Mouse (Mus musculus): ENCODE measurements around the gene Sec22c.

Gene Sec22c

DNA sequence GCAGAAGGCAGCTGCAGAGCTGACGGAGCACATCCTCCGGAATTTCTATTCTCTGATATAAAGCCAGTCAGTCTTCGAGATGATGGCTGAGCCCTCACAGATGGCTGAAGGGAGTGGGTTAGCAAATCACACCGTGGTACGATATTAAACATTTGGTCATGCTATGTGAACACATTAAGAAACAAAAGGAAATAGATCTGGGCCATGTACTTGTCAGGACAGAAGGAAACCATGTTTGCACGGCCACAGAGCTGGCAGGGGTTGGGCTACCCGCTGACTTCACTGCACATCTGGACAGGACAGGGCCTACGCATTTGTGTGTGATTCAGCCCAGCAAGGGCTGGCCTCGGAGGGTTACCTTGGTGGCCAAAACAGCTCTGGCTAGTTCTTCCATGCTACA, 8.7 kb downstream of the Sec22c start:
- intact Hi-C loops (cut with DNase I) = no loop called here

DNA sequence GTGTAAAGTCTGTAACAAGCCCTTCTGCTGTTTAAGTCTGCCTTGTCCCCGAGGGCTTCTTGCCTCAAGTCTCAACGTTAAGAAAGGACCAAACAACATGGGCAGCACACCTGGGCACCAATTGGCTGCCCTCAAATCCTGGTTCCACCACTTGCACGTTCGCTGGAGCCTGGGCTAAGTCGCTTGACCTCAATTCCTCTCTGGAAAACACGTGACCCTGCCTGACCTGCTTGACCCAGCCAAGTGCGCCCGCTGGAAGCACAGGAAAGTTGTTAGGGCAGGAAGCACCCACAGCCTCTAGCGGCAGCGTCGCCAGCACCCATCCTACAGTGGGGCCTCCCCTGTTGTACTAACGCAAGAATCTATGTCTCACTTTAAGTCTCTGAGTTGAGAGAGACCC, 10.6 kb downstream of the Sec22c start:
- intact Hi-C loops (cut with DNase I) = no loop called here

DNA sequence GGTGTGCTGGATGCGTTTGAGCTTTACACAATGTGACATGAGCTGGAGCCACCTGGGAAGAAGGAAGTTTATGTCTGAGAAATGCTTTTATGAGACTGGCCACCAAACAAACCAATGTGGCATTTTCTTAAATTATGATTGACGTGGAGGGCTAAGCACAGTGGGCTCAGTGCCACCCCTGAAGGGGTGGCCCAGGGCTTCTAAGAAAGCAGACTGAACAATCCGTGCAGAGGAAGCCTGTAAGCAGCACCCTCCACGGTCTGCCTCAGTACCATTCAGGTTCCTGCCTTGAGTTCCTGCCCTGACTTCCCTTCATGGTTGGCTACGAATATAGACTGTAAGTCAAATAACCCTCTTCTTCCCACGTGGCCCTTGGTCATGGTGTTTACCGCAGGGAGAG, 14.6 kb downstream of the Sec22c start:
- intact Hi-C loops (cut with DNase I) = no loop called here

DNA sequence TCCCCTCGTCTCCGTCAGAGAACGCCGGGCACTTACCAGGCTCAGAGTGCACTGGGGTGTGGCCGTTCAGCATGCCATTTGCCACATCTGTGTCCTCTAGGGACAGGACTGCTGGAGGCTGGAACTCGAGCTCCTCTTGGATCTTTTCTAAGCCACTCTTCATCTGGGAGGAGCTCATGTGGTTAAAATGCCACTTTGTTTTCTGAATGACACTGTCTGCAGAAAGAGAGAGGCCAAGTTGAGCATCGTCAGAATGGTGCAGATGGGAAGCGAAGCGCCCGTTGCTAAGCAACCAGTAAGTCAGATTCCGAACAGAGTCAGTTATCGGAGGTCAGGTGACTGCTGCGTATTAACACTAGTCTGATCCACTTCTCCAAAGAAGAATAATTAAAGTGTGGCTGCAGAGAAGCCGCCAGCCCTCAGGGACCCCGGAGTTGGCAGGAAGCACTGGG, 15.1 kb downstream of the Sec22c start:
- intact Hi-C loops (cut with DNase I) = no loop called here

DNA sequence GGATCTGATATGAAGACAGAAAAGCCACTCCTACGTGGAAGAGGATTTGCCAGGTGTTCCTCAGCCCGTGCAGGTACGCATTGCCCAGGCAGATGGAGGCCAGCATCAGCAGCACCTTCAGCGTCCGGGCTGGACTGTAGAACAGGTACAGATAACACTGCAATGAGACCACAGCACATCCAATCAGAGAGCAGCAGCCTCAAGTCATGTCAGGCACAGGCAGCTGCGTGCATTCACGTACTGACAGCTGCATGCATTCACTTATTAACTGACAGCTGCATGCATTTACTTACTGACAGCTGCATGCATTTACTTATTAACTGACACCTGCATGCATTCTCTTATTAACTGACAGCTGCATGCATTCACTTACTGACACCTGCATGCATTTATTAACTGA, 20.6 kb downstream of the Sec22c start:
- intact Hi-C loops (cut with DNase I) = no loop called here

DNA sequence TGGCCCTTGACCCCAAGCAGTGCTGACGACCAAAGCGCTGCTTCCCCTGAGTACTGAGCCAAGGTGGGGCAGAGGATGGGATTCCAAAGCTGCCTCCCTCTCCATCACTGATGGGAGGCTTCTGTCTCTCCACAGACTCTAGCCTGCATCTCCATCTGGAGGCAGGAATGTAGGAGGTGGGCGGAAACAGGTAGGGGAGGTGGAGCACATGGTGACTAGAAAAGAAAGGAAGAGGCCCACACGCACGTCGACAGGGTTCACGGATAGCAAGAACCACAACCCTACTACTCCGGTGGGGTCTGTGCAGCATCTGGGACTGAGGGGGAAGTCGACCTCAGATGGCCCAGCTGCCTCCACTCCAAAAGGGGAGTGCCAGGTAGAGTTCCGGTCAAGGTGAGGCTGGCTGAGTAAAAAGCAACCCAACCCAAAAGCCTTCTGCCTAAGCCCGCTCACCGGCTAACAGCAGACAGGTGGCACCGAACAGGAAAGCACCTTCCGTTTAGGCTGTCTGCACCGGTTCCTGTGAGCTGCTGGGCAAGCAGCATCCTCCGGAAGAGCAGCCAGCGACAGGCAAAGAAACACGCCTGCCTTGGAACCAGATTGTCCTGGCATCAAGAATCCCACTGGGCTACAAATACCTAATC, 23.1 kb downstream of the Sec22c start:
- intact Hi-C loops (cut with DNase I) = no loop called here

DNA sequence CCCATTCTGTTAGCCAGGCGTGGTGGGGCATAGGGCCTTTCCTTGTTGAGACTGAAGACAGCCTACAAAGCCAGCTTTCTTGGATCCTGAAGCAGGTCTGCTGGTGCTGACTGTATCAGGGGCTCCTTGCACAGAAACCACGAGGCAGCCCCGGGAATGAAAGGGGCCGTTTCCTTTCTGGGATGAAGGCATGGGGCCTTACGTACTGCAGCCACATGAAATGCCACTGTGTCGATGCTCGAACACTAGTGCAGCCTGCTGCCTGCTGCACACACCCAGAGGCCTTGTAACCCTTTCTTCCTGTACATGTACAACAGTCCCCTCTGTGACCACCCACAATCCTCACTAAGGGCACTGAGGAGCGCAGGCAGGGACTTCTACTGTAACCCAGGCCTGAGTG, 24.1 kb downstream of the Sec22c start:
- intact Hi-C loops (cut with DNase I) = no loop called here

DNA sequence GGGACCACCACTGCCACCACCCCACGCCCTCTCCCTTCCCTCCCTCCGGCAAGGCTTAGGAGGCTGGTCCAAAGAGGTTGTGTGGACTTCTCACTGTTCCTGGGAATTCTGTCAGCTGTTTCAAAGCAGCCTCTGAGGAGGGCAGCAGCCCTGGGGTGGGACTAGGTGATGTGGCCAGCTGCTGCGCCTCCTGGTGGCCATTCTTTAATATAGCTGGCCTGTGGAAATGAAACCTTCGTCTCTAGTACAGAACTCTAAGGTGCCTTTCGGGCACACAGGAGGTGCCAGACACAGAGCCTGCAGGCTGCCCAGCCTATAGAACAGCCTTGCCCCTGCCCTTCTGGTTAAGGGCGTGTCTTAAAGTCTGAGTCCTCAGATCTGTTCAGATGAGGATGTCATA, 25.7 kb downstream of the Sec22c start:
- intact Hi-C loops (cut with DNase I) = no loop called here

DNA sequence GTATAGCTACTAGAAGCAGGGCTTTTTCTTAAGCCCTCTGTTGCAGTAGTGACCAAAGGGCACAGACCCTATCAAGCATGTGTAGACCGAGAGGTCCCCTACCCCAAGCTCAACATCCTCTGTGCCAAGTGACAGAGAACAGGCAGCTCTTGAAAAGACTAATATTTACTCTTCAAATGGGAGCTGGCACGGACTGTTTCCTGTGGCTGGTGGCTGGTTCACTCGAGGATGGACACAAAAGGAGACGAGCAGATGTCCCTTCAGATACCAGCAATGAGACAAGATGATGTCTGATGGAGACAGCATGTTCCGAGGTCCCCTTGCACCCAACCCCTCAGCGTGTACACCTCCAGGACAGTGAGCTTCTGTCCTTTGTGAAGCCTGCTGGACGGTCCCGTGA, 27.8 kb downstream of the Sec22c start:
- intact Hi-C loops (cut with DNase I) = no loop called here

DNA sequence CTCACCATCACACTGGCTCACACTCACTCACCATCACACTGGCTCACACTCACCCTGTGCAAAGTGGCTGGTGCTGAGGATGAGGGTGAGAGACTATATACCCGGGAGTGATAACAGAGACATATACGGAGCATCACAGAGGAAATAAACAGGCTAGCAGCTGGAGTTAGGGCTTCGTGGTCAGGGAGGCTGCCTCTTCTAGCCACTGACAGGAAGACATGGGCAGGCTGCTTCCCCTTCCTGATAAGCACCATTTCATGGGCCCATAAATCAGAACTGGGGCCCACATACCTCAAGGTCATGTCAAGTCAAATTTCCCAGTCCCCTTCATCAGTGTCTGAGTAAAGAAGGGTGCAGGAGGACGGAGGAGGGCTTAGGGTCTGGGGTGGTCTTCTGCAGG, 28.2 kb downstream of the Sec22c start:
- intact Hi-C loops (cut with DNase I) = no loop called here

DNA sequence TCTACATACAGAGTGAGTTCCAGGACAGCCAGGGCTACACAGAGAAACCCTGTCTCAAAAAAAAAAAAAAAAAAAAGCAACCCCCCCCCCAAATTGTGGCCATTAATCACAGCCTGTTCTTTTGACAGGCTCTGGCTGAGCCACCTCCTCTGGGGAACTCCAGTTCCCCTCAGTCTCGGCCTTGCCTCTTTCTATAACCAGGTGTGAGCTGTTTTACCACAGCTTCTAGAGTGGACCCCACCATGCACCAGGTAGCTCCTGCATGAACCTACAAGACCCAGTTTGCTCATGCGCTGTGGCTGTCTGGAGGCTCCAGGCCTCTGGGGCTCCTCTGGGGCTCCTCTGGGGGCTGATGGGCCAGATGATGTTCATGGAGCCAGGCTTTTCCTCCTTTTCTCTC, 29.7 kb downstream of the Sec22c start:
- intact Hi-C loops (cut with DNase I) = no loop called here

DNA sequence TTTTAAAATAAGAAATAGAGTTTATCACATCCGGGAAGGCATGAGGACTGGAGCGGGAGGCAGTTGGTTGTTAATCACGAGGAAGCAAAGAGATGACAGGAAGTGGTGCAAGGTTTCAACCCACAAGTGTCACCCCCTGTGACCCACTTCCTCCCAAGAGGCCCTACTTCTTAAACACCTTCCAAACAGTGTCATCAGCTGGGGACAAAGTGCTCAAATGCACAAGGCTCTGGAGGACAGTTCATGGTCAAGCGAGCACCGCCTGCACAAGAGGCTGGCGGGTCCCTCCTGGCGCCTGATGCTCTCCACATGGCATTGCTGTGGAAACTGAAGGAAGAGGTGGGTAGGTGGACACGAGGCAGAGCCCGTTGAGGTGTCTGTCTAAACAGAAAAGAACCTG, 30.3 kb downstream of the Sec22c start:
- intact Hi-C loops (cut with DNase I) = no loop called here

DNA sequence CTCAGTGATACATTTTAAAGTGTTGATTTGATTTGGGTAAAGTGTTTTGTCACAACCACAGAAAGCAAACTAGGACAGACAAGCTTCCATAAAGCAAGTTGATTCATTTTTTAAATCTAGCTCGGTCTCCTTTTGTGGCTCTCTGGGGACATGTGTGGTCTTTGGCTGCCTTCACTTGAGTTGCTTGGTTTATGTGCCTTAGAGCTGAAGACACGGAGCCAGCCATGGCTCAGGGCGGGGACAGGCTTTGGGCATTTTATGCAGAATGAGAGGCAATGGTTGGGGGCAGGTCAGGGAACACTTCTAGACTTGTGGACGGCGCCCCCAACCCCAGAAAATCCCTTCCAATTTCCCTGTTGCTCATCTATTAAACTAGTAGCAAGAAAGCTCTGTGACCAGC, 31.6 kb downstream of the Sec22c start:
- intact Hi-C loops (cut with DNase I) = loop anchor here (5.0 kb wide), 1 partner anchor 196 kb away; no protein-coding TSS in a partner anchor

DNA sequence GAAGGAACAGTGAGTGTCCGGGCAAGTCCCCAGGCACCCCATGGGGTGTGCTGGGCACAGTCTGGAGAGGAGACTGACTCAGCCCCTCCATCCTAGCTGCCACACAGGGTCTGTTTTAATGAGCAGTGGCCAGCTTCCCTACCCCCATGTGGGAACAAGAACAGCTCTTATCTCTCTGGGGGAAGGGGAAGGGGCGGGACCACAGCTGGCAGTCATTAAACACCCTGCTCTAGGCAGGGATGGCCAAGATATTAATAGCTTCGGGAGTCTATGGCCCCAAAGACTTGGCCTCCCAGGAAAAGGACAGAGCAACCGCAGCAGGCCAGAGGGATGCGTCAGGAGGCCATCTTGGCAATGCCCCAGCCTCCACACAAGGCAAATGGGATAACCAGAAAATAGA, 33.0 kb downstream of the Sec22c start:
- intact Hi-C loops (cut with DNase I) = loop anchor here (5.0 kb wide), 1 partner anchor 195 kb away; no protein-coding TSS in a partner anchor

DNA sequence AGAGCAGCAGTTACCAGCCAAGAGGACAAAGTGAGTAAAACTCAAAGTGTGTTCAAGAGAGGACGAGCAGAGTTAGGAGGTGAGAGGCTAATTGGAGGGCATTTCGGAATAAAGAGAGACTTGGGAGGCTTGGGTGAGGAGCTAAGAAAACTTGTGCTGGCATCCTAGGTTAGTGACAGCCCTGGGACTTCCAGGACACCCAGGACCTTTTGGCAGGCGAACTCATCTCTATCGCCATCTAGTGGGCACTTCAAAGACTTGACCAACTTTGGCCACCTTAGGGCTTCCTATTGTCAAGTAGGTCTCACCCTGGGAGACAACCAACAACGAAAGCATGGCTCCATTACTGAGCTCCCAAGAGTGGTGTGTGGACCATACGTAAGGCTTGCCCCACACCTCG, 34.0 kb downstream of the Sec22c start:
- intact Hi-C loops (cut with DNase I) = loop anchor here (5.0 kb wide), 1 partner anchor 194 kb away; no protein-coding TSS in a partner anchor

DNA sequence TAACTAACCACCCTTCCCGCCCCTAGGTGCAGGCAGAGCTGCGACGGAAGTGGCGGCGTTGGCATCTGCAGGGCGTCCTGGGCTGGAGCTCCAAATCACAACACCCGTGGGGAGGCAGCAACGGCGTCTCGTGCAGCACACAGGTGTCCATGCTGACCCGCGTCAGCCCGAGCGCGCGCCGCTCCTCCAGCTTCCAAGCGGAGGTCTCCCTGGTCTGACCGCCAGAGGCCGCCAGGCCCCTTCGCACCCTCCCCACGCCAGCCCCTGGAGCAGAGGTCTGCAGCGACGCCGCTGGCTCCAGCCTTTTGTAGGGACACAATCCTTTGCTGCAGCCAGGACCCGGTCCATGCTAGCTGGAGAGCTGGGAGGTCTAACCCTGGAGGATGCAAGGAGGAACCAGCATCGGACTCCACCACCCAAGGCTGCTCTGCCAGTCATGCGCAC, 35.9 kb downstream of the Sec22c start:
- intact Hi-C loops (cut with DNase I) = no loop called here

DNA sequence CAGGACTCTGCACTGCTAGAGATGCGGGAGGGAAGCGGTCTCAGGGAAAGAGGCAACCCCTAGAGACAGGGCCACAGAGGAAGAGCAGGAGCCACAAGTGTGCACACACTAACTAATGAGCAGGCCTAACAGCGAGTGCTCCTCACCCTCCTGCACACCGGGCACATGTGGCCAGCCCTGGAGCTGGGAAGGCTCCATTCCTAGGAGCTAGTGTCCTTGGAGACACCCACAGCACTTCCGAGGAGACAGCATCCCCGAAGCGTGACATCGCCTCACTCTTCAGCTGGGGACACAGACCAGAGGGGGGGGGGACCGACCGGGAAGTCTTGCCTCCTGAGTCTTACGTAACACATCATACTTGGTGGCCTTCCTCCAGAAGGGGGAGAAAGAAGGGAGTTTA, 37.5 kb downstream of the Sec22c start:
- intact Hi-C loops (cut with DNase I) = no loop called here

DNA sequence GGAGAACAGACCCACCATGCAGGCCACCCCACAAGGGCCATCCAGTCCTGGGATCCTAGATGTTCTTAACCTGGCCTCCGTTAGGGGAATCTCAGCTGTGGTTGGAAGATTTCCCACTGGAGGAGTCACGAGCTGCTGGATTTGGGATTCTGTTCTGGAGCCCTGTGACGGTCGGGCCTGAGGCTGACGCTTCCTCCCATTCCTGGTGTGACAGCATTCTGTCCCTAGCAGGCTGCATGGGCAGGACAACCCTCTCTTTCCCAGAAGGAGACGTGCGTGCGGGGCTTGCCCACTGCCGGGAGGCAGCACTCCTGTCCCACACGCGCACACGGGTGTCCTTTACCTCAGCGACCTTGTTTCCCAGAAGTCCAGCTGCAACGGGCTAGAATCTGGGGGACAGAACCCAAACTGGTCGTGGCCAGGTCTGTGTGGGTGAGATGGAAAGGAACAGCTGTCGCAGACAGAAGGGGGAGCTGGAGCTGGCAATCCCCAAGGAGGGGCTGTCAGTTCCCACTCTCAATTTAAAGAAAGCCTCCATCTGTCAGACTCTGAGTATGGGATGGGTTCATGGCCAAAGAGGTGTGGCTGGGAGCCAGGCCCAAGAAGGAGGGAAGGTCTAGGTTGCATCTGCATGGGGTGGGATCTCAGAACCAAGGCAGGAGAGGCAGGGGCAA, 38.2 kb downstream of the Sec22c start:
- intact Hi-C loops (cut with DNase I) = no loop called here

DNA sequence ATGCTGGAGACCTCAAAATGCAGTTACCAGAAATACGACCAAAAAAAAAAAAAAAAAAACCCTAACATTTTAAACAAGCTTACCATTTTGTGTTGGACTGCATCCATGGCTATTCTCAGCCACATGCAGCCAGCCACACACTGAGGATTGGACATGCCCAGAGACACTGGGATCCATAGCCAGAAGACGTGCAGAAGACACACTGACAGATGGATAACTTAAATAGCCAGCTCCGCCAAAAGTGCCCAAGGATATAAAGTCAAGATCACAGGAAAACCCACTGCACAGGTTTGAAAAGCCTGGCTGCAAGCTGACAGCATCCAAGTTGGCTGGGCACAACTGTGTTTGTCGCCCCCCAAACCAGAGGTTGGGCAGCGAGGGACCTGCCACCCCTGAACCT, 41.2 kb downstream of the Sec22c start:
- intact Hi-C loops (cut with DNase I) = no loop called here

DNA sequence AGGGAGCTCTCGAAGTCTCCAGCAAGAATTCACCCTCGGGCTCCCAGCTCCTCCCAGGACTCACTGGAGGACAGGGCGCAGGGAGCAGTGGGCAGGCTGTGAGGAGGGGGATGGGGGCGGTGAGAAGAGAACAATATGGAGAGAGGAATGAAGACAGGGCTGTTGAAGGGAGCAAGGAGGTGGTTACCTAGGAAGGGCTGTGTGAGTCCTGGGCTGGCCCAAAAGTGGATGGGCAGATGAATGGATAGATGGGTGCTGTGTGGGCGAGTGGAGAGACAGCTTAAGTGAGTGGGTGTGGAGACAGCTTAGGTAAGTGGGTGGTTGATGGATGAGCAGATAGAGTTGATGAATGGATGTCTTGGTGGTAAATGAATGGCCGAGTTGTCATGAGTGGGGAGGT, 41.8 kb downstream of the Sec22c start:
- intact Hi-C loops (cut with DNase I) = no loop called here

DNA sequence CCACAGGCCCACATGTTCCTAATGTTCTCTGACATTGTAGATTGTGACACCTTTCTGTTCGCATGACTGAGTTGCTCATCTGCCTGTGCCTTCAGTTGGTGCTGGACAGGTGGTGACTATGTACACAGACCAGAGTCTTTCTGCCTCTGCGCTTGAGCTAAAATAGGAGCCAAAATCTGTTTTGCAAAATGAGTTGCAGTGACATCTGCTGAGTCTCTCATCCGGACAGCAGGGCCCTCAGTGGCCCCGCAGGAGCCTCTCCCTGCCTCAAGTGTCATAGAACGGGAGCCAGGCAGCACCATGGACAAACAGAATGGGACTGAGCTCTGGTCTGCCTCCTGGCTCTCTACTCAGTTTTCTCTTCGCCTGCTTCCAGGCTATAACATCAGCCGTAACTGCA, 45.5 kb downstream of the Sec22c start:
- intact Hi-C loops (cut with DNase I) = no loop called here

DNA sequence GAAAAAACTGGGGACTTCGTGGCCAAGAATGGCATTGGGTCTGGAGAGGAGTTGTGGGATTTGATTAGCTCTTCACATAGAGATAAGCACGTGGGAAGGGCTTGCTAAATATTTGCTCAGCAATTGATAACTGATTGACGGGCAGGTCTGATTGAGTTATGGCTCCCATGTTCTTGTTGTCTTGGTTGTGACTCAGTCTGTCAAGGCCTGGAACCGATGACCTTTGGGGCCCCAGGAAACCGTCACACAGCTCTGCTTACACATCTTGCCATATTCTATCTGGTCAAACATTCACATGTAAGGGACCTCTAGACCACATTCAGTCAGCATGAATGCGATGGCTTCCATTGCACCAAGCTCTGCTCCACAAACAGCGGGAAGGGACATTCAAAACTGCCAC, 47.0 kb downstream of the Sec22c start:
- intact Hi-C loops (cut with DNase I) = no loop called here

DNA sequence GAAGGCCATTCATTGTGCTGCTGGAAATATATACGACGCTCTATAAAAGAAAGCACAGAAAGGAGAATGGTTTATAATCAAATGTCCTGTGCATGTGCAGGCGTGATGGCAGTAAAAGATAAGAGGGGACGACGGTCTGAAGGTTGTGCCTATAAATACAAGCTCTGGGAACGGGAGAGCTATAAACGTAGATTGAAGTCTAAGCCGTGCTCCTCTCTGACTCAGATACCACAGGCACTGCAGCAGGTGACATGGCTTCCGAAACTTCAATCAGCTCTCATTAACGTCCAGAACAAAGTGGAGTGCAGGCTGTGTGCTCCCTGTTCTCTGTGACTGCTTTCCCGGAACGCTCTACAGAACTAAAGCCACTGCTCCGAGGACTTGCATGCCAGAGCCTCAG, 48.1 kb downstream of the Sec22c start:
- intact Hi-C loops (cut with DNase I) = no loop called here
